Mouse (Mus musculus): ENCODE measurements at regions not wholly inside any gene's neighbourhood (a gene's known extent, or its start where the extent isn't known, plus 50 kb on each side); places are given as distances from the start of the nearest gene placed in this dataset.
A peak's percentile ranks its signal among the peaks of the same experiment; 100 is the strongest.

GRCm38 (mm10) chr13:28466151-28466550, 208.8 kb downstream of the Gm11361 start:
- no peak for DNase-seq (ENCODE audit: extremely low spot score, low spot score)

GRCm38 (mm10) chr13:28465187-28465880, 208.0 kb downstream of the Gm11361 start:
- DNase-seq (ENCODE audit: extremely low spot score, low spot score) = no peak

GRCm38 (mm10) chr13:28461281-28461680, 204.0 kb downstream of the Gm11361 start:
- DNase-seq (ENCODE audit: extremely low spot score, low spot score) = no peak

- no peak for DNase-seq (ENCODE audit: extremely low spot score, low spot score)
Measured at GRCm38 (mm10) chr13:28457403-28457802, 200.1 kb downstream of the Gm11361 start.

DNA sequence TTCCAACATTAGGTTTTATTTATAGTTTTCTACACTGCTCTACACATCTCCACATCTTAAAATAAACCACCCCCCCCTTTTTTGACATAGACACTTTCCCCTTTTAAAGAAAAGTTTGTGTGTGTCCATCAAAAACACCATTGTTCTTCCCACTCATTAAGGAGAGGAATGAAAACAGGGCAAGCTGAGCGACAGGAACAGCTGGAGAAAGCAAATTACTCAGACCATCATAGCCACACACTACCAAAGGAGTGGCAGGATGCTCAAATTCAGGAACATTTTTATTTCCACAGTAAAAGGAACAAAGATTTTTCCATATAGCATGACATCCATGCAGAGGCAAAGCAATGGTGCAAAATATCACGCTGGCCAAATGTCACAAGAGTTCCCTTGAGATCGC, 198.6 kb downstream of the Gm11361 start:
- DNase-seq (ENCODE audit: extremely low spot score, low spot score) = no peak

GRCm38 (mm10) chr13:28455016-28455415, 197.7 kb downstream of the Gm11361 start:
- DNase-seq (ENCODE audit: extremely low spot score, low spot score) = no peak

DNA sequence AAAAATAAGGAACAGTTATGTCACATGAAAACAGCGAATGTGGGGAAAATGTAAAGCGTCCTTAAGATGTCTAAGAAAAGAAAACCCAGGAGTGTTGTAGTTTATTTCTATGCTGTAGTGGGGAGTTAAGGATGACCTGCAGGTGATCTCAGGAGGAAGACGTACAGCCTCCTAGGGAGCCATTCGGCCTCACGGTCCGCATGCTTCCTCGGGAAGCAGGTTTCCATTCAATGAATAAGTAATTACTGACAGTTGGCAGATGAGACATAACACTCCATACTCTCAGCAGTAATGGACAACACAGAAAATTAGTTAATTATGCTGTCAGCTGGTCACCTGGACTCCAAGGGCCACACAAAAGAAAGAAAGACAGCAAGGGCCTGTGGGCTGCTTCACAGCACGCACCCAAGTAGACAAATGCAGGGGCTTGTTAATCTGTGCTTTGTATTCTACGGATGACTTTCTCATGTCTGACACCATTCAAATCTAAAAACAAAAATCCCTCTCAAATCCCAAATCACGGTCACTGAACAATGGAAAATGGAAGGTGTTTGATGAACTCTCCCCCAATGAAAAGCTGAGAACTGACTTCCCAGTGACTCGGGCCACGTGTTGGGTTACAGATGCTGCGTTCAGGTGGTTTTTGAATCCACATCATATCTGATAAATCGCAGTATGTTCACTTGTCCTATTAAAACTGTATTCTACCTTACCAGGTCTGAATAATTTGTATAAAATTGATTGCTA, 193.5 kb downstream of the Gm11361 start:
- DNase-seq (ENCODE audit: extremely low spot score, low spot score) = no peak

GRCm38 (mm10) chr13:28449026-28449425, 191.7 kb downstream of the Gm11361 start:
- DNase-seq (ENCODE audit: extremely low spot score, low spot score) = no peak

- no peak for DNase-seq (ENCODE audit: extremely low spot score, low spot score)
Measured at GRCm38 (mm10) chr13:28442250-28442649, 184.9 kb downstream of the Gm11361 start.

DNA sequence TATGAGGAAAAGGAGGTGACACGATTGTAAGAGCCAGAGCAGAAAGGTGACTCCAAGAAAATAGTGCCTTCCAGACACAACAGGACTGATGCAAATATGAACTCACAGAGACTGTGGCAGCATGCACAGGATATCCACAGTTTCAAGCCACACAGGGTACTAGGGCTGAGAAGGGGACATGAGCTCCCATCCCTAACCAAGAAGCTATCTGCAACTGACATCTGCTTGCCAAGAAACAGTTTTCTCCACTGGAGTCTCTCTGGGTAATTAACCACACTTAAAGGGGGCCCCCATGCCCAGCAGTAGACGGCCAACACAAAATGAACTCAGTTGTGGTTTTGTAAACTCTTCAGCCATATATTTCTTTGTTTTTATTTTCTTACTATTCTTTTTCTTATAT, 176.1 kb downstream of the Gm11361 start:
- DNase-seq (ENCODE audit: extremely low spot score, low spot score) = no peak

DNA sequence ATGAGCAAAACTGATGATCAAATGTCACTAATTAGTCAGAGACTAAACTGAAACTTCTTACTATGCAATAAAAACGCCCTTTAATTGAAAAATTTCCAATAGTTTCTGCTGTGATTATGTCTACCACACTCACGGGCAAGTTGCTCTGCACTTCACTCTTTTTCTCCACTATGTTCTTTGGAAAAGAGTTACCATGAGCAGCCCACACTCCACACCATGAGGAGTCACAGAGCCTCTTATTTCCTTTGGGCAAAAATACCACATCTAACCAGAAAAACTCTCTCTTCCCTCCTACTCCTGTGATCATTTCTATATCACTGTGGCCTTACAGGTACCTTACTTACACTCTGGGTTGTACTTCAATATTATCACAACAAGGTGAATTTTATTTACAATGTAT, 174.7 kb downstream of the Gm11361 start:
- no peak for DNase-seq (ENCODE audit: extremely low spot score, low spot score)

- DNase-seq (ENCODE audit: extremely low spot score, low spot score) = no peak
Measured at GRCm38 (mm10) chr13:28426085-28426484, 168.8 kb downstream of the Gm11361 start.

- DNase-seq (ENCODE audit: extremely low spot score, low spot score) = no peak
Measured at GRCm38 (mm10) chr13:28425116-28425515, 167.8 kb downstream of the Gm11361 start.

GRCm38 (mm10) chr13:28424446-28425059, 167.2 kb downstream of the Gm11361 start:
- no peak for DNase-seq (ENCODE audit: extremely low spot score, low spot score)

DNA sequence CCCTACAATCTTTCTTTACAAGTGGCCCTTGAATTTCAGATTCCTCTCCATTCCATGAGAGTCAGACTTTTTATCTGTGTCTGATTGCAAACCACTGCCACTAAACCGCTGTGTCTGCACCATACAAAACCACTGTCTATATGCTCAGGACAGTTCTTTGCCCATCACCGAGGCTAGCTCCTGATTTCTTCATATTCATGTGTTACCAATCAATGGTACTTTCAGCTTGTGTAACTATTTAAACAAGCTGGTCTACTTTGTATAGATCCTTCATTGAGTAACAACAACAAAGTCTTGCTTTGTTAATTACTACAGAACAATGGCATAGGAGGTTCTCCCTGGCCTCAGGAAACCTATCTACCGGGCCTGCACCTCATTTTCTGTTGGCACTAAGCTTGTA, 164.0 kb downstream of the Gm11361 start:
- DNase-seq (ENCODE audit: extremely low spot score, low spot score) = no peak

- DNase-seq (ENCODE audit: extremely low spot score, low spot score) = no peak
Measured at GRCm38 (mm10) chr13:28420636-28421035, 163.3 kb downstream of the Gm11361 start.

DNA sequence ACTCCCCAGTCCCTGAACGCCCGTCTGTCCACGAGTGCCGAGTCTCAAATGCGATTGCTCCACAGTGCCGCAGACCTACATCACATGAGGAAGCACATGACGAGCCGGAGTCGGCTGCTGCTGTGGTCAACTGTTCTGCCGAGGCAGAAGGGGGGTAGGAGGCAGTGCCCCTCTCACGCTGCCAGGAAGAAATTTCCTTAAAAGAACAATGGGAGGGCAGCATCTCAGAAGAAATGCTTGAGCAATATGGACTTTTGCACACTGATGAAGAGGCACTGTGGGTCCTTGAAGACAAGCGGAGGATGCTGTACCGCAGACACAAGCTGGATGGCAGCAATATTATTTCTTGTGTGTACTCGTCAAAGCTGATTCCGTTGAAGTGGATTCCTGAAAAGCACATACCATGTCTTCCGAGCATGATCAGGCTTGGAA, 162.6 kb downstream of the Gm11361 start:
- DNase-seq (ENCODE audit: extremely low spot score, low spot score) = no peak

DNA sequence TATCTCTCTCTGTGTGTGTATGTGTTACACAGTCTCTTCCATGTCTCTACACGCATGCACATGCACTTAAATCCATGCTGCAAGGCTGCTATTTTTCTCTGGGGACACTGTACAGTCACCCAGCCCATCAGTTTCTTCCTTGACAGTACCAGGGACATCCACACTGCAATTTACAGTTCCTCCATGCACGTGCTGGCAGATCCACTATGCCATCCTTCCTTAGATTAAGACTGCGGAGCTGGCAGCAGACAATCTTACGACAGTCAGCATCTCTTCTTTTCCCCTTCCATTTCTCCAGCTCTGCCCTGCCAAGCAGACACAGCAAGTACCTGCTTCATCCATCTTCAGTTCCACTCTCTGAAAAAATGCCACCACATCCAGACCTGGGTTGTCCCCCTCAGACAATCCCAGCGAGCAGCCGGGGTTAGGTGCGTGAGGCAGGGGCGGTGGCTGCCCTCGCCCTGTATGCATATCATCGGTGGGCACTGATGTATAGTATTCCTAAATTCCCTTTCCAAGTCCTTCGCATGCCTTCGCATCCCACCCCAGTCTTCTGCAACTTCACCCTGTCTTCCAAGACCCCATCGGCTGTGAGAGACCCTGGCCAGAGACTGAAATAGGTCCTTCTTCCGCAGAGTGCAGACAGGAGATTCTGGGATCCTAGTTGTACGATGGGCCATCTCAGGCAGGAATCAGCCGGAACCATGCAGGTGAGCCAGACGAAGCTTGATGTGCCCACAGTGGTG, 161.8 kb downstream of the Gm11361 start:
- DNase-seq (ENCODE audit: extremely low spot score, low spot score) = no peak

- peak; percentile 86 for DNase-seq (ENCODE audit: extremely low spot score, low spot score)
Measured at GRCm38 (mm10) chr13:28417929-28418881, 160.9 kb downstream of the Gm11361 start.

GRCm38 (mm10) chr13:28417431-28417928, 160.2 kb downstream of the Gm11361 start:
- peak; percentile 50 for DNase-seq (ENCODE audit: extremely low spot score, low spot score)

All from neural tube, embryonic 10.5 days (tissue).